Mouse (Mus musculus): Measurements from ENCODE around the gene Prkn.

DNA sequence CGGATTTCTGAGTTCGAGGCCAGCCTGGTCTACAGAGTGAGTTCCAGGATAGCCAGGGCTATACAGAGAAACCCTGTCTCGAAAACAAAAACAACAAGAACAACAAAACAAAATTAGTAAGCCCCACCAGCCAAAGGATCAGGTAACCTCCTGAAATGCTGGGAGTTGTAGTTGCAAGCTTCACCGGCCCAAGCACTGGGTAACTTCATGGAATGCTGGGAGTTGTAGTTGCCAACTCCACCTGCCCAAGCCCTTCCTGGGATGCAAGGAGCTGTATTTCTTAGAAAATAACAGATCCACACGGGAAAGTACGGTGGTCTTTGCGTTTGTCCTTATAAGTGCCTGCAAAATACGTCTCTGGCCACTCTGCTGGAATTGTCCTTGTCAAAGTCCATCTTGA is 1204.0 kb downstream of the Prkn start:
- TF ChIP-seq POLR2A (IDR thresholded peaks at IDR 0.05; ENCODE audit: borderline replicate concordance, extremely low read depth, low read depth, low read length) (no peak), CTCF (IDR thresholded peaks at IDR 0.05; ENCODE audit: insufficient read depth, low read length) (no peak)

Measured in lung, adult 2 months (tissue).